In the genomic region with DNA sequence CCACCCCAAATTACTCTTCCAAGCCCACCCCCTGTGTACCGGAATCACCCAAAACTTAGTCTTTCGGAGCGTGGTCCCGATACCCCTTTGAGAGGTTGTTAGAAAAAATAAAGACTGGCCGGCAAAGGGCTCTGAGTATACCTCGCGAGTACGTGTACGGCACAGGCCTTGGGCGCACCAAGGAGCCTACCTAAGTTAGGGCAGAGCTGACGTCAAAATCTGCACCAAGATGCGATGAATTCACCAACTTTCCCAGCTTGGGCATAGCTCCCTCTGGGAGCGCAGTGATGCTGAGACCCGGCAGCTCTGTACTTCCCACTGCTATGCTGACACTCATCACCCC, we compare ENCODE assay signal across 9 mouse cellular contexts. TPM values are rescaled to one million over a fixed set of nuclear protein-coding genes. Genes with fewer than 3 reads are reported as not detected.
DNase-seq lines count a peak whose midpoint lies in the region; ATAC-seq and TF ChIP-seq lines count a peak whose summit lies in the region.
"Had no signal": no experiment of that assay in that cellular context is flagged by ENCODE, and none has a peak within 500 bp of the region (broad histone marks: within the 10 kb centered on the region; RNA-seq: fewer than 3 reads in every experiment).

No protein-coding gene starts in this region.

- H3K36me3 ChIP-seq in kidney, embryonic 14.5 days (ENCODE audit: control insufficient read depth, insufficient read depth, low read length): no peaks in the 10 kb centered on the region; the same call in 1 of the 2 replicates
- peaks cover 5% of the 10 kb centered on the region; the same call in 1 of the 2 replicates for H3K36me3 ChIP-seq in hindbrain, embryonic 13.5 days
- H3K36me3 ChIP-seq in midbrain, embryonic 13.5 days: no peaks in the 10 kb centered on the region
- no peaks in the 10 kb centered on the region for H3K36me3 ChIP-seq in thymus, adult 2 months (ENCODE audit: control insufficient read depth, insufficient read depth, low read length)

- H3K4me3 ChIP-seq in kidney, embryonic 14.5 days (ENCODE audit: low read length): peak overlapping the region; percentile 58
- peak overlapping the region; percentile 14; the same call in 1 of the 2 replicates for H3K4me3 ChIP-seq in cortical plate, adult 2 months (ENCODE audit: insufficient read depth, low read length)
- peak overlapping the region; percentile 38 for H3K4me3 ChIP-seq in hindbrain, embryonic 13.5 days
- H3K4me3 ChIP-seq in midbrain, embryonic 13.5 days (replicated peaks): peak overlapping the region; percentile 39
- no peak overlapping the region for H3K4me3 ChIP-seq in thymus, adult 2 months (ENCODE audit: control insufficient read depth, insufficient read depth, low read length)

- 2% methylated on average over 14 of the region's 14 CpGs for WGBS in kidney, embryonic 14.5 days
- under 1% methylated on average over 14 of the region's 14 CpGs for WGBS in hindbrain, embryonic 13.5 days
- WGBS in midbrain, embryonic 13.5 days: 2% methylated on average over 14 of the region's 14 CpGs
- WGBS in thymus, adult 2 months: 10% methylated on average over 14 of the region's 14 CpGs

- peak overlapping the region; percentile 31; the same call in 1 of the 2 replicates for H3K9ac ChIP-seq in kidney, embryonic 14.5 days (ENCODE audit: low read depth, low read length)
- H3K9ac ChIP-seq in hindbrain, embryonic 13.5 days: 0 out of 2 replicates have a peak overlapping the region, but pooled peaks have one; percentile 58
- H3K9ac ChIP-seq in midbrain, embryonic 13.5 days (replicated peaks): 0 out of 2 replicates have a peak overlapping the region, but pooled peaks have one; percentile 28

- H3K4me2 ChIP-seq in kidney, embryonic 14.5 days (replicated peaks; ENCODE audit: low read depth, low read length): peak overlapping the region; percentile 97
- H3K4me2 ChIP-seq in hindbrain, embryonic 13.5 days: peak overlapping the region; percentile 62
- H3K4me2 ChIP-seq in midbrain, embryonic 13.5 days (replicated peaks): peak overlapping the region; percentile 67

- H3K27me3 ChIP-seq in kidney, embryonic 14.5 days (ENCODE audit: control insufficient read depth, insufficient read depth, low read length): peaks cover 53% of the 10 kb centered on the region
- H3K27me3 ChIP-seq in hindbrain, embryonic 13.5 days: peaks cover 89% of the 10 kb centered on the region
- H3K27me3 ChIP-seq in midbrain, embryonic 13.5 days: peaks cover 79% of the 10 kb centered on the region
- peaks cover 41% of the 10 kb centered on the region for H3K27me3 ChIP-seq in thymus, adult 2 months (ENCODE audit: control insufficient read depth, insufficient read depth, low read length)
- H3K27me3 ChIP-seq: Patski had no signal

- peak; percentile 11; the same call in 1 of the 2 replicates for ATAC-seq in kidney, embryonic 14.5 days (ENCODE audit: low FRiP score, low TSS enrichment)
- ATAC-seq in hindbrain, embryonic 13.5 days (ENCODE audit: low FRiP score): no peak
- 0 out of 2 replicates have a peak, but pooled peaks have one; percentile 6 for ATAC-seq in midbrain, embryonic 13.5 days
- ATAC-seq: Patski had no signal

- H3K9me3 ChIP-seq in kidney, embryonic 14.5 days (ENCODE audit: control insufficient read depth, low read length): no peaks in the 10 kb centered on the region
- no peaks in the 10 kb centered on the region for H3K9me3 ChIP-seq in hindbrain, embryonic 13.5 days
- H3K9me3 ChIP-seq in midbrain, embryonic 13.5 days: no peaks in the 10 kb centered on the region

- peaks cover 29% of the 10 kb centered on the region for H3K4me1 ChIP-seq in kidney, embryonic 14.5 days (ENCODE audit: control insufficient read depth, insufficient read depth, low read length)
- H3K4me1 ChIP-seq in cortical plate, adult 2 months (ENCODE audit: control insufficient read depth, insufficient read depth, low read length): no peaks in the 10 kb centered on the region
- peaks cover 39% of the 10 kb centered on the region for H3K4me1 ChIP-seq in hindbrain, embryonic 13.5 days (replicated peaks)
- peaks cover 35% of the 10 kb centered on the region for H3K4me1 ChIP-seq in midbrain, embryonic 13.5 days (replicated peaks)
- peaks cover 20% of the 10 kb centered on the region for H3K4me1 ChIP-seq in thymus, adult 2 months (replicated peaks; ENCODE audit: control insufficient read depth, insufficient read depth, low read length)

- no peak for TF ChIP-seq CTCF in cortical plate, adult 2 months (IDR thresholded peaks at IDR 0.05; ENCODE audit: extremely low read depth, insufficient read depth, low read length)
- no peak for TF ChIP-seq CTCF in thymus, adult 2 months (IDR thresholded peaks at IDR 0.05; ENCODE audit: borderline replicate concordance, control insufficient read depth, extremely low read depth, insufficient read depth, low read length, poor library complexity)

- no peak overlapping the region for H3K27ac ChIP-seq in kidney, embryonic 14.5 days (ENCODE audit: low read depth, low read length)
- H3K27ac ChIP-seq in cortical plate, adult 2 months (ENCODE audit: insufficient read depth, low read length): no peak overlapping the region
- no peak overlapping the region for H3K27ac ChIP-seq in hindbrain, embryonic 13.5 days
- no peak overlapping the region for H3K27ac ChIP-seq in midbrain, embryonic 13.5 days
- H3K27ac ChIP-seq in thymus, adult 2 months (ENCODE audit: control insufficient read depth, insufficient read depth, low read length): no peak overlapping the region

- DNase-seq in kidney, adult 11 months: no peak
- no peak for DNase-seq in urinary bladder, postnatal 4 days (ENCODE audit: low spot score in 2 of 2)
- no peak for DNase-seq in thymus, adult 2 months
- no peak for DNase-seq in cerebellum, adult 11-12 months

- no peak for TF ChIP-seq POLR2A in cortical plate, adult 2 months (IDR thresholded peaks at IDR 0.05; ENCODE audit: extremely low read depth, insufficient read depth, low read length)
- TF ChIP-seq POLR2A in thymus, adult 2 months (IDR thresholded peaks at IDR 0.05; ENCODE audit: control insufficient read depth, extremely low read depth, insufficient read depth, low read length, poor library complexity): no peak

RNA-seq across cellular contexts. Expression of gene Tcea3, which starts 0.2 kb away (rescaled TPM):
- polyA plus RNA-seq in kidney, embryonic 14.5 days (2014; fragmentation: Nextera tagmentation; extraction: Ambion mirVana): 5.4 and 6.3 TPM in 2 replicates
- 0.53 and 0.92 TPM in 2 replicates for polyA plus RNA-seq in cortical plate, adult 2 months (2012; rRNA removed)
- polyA plus RNA-seq in hindbrain, embryonic 13.5 days (2015; fragmentation: Nextera tagmentation; extraction: Ambion mirVana): 2.2 and 2.4 TPM in 2 replicates
- polyA plus RNA-seq in midbrain, embryonic 13.5 days (2015; fragmentation: Nextera tagmentation; extraction: Ambion mirVana): 0.87 and 1.1 TPM in 2 replicates
- polyA plus RNA-seq in thymus, adult 2 months (2012; rRNA removed): 0.66 and 1.8 TPM in 2 replicates

RNA-seq across cellular contexts. Expression of gene Zfp46, which starts 37.1 kb away (rescaled TPM):
- 12.2 and 22.0 TPM in 2 replicates for polyA plus RNA-seq in kidney, embryonic 14.5 days (2014; fragmentation: Nextera tagmentation; extraction: Ambion mirVana)
- 61.6 and 72.2 TPM in 2 replicates for polyA plus RNA-seq in cortical plate, adult 2 months (2012; rRNA removed)
- 41.3 and 44.5 TPM in 2 replicates for polyA plus RNA-seq in hindbrain, embryonic 13.5 days (2015; fragmentation: Nextera tagmentation; extraction: Ambion mirVana)
- 39.5 and 40.7 TPM in 2 replicates for polyA plus RNA-seq in midbrain, embryonic 13.5 days (2015; fragmentation: Nextera tagmentation; extraction: Ambion mirVana)
- polyA plus RNA-seq in thymus, adult 2 months (2012; rRNA removed): 15.6 and 18.7 TPM in 2 replicates

RNA-seq across cellular contexts. Expression of gene Asap3, which starts 41.2 kb away (rescaled TPM):
- polyA plus RNA-seq in kidney, embryonic 14.5 days (2014; fragmentation: Nextera tagmentation; extraction: Ambion mirVana): 2.0 and 3.0 TPM in 2 replicates
- polyA plus RNA-seq in cortical plate, adult 2 months (2012; rRNA removed): 2.9 and 3.2 TPM in 2 replicates
- 5.8 and 6.3 TPM in 2 replicates for polyA plus RNA-seq in hindbrain, embryonic 13.5 days (2015; fragmentation: Nextera tagmentation; extraction: Ambion mirVana)
- polyA plus RNA-seq in midbrain, embryonic 13.5 days (2015; fragmentation: Nextera tagmentation; extraction: Ambion mirVana): 3.9 and 4.5 TPM in 2 replicates
- 4.1 and 4.4 TPM in 2 replicates for polyA plus RNA-seq in thymus, adult 2 months (2012; rRNA removed)
